Mouse (Mus musculus) olfactory bulb, adult 2 months (tissue): ENCODE data around the gene Gm49721.
"Not testable (repeated sequence)": the region's sequence is repeated elsewhere in the genome, so short reads cannot be mapped to it uniquely, and the experiment has no call there.

ENCODE experiments used
- CTCF ChIP-seq: fragments of 200-500 bp; IDR thresholded peaks from 2 replicates; pipeline ENCODE4 v1.5.1; 2012; ENCODE audit warnings: low read depth, mild to moderate bottlenecking, low read length, moderate library complexity; ENCODE audit not compliant: insufficient read depth
- POLR2A ChIP-seq: fragments of 200-500 bp; IDR thresholded peaks from 2 replicates; pipeline ENCODE4 v1.6.1; 2012; ENCODE audit warnings: mild to moderate bottlenecking, low read depth, low read length, moderate library complexity; ENCODE audit not compliant: insufficient read depth

DNA sequence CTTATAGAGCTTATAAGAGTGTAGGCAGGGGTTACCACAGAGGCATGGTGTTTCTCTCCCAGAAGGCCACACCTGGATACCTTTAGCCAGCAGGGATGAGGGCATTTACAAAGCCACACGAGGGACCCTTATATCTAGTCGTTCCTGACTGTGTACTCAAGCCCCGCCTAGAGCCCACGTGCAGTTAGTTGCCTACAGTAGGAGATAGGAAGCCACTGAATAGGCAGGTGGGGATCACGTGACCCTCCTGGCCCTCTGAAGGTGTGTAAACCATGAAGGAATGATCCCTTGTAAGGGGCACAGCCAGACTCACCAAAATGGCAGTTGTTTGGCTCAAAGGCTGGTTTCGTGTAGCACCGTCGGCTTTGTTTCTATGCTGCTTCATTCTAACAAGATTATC, 18.1 kb downstream of the Gm49721 start:
- TF ChIP-seq POLR2A, CTCF: not testable (repeated sequence)
